Comparison of ENCODE assay signal across 8 mouse cellular contexts in genomic region chr2:131059377-131059776, GRCm38 (mm10). TPM values are rescaled to one million over a fixed set of nuclear protein-coding genes. Genes with fewer than 3 reads are reported as not detected.
DNase-seq lines count a peak whose midpoint lies in the region; ATAC-seq lines count a peak whose summit lies in the region.
"Had no signal": no experiment of that assay in that cellular context is flagged by ENCODE, and none has a peak within 500 bp of the region (broad histone marks: within the 10 kb centered on the region; RNA-seq: fewer than 3 reads in every experiment).

No protein-coding gene starts in this region.

- peaks cover 66% of the 10 kb centered on the region for H3K4me1 ChIP-seq in embryonic facial prominence, embryonic 13.5 days
- peaks cover 12% of the 10 kb centered on the region for H3K4me1 ChIP-seq in forebrain, embryonic 15.5 days

- no peak for ATAC-seq in embryonic facial prominence, embryonic 13.5 days (ENCODE audit: insufficient number of reproducible peaks, insufficient read depth, low FRiP score, low TSS enrichment, low read depth)
- ATAC-seq in forebrain, embryonic 15.5 days (replicated peaks) = no peak

- H3K36me3 ChIP-seq in embryonic facial prominence, embryonic 13.5 days = no peaks in the 10 kb centered on the region
- H3K36me3 ChIP-seq in forebrain, embryonic 15.5 days = no peaks in the 10 kb centered on the region

- no peak overlapping the region for H3K4me3 ChIP-seq in embryonic facial prominence, embryonic 13.5 days
- H3K4me3 ChIP-seq in forebrain, embryonic 15.5 days = no peak overlapping the region

- no peaks in the 10 kb centered on the region for H3K9me3 ChIP-seq in embryonic facial prominence, embryonic 13.5 days
- H3K9me3 ChIP-seq in forebrain, embryonic 15.5 days = no peaks in the 10 kb centered on the region

- H3K27ac ChIP-seq in embryonic facial prominence, embryonic 13.5 days = peak overlapping the region; percentile 86
- H3K27ac ChIP-seq in forebrain, embryonic 15.5 days (replicated peaks) = no peak overlapping the region
- H3K27ac ChIP-seq: hindbrain, embryonic 14.5 days had no signal

- H3K9ac ChIP-seq in embryonic facial prominence, embryonic 13.5 days = no peak overlapping the region
- H3K9ac ChIP-seq in forebrain, embryonic 15.5 days (replicated peaks) = no peak overlapping the region
- H3K9ac ChIP-seq: hindbrain, embryonic 14.5 days had no signal

- H3K27me3 ChIP-seq in embryonic facial prominence, embryonic 13.5 days = peaks cover 51% of the 10 kb centered on the region
- H3K27me3 ChIP-seq in forebrain, embryonic 15.5 days = peaks cover 33% of the 10 kb centered on the region

- H3K4me2 ChIP-seq in embryonic facial prominence, embryonic 13.5 days = no peak overlapping the region
- H3K4me2 ChIP-seq in forebrain, embryonic 15.5 days (replicated peaks) = no peak overlapping the region
- H3K4me2 ChIP-seq: hindbrain, embryonic 14.5 days had no signal

- WGBS in embryonic facial prominence, embryonic 13.5 days = 45% methylated on average over 1 of the region's 1 CpGs
- WGBS in forebrain, embryonic 15.5 days = 19% methylated on average over 1 of the region's 1 CpGs

- peak; percentile 72 for DNase-seq in adrenal gland, adult 2 months
- DNase-seq in heart, postnatal 4 days = peak; percentile 87
- DNase-seq in lung, postnatal 14 days = peak; percentile 78
- DNase-seq in cerebellum, adult 9-10 months = no peak
- DNase-seq in embryo, embryonic 10.5 days (ENCODE audit: low spot score) = no peak

RNA-seq across cellular contexts. Expression of gene Adam33, which starts 4.2 kb away (rescaled TPM):
- 1 to 10 TPM; 1.6 to 3.4 TPM for total RNA-seq in adrenal gland, adult 2 months (2021)
- polyA plus RNA-seq in adrenal gland, adult 2 months (2012; rRNA removed) = 11.5 and 15.5 TPM in 2 replicates
- polyA plus RNA-seq in embryonic facial prominence, embryonic 13.5 days (2015; fragmentation: Nextera tagmentation; extraction: Ambion mirVana) = 30.0 and 31.9 TPM in 2 replicates
- total RNA-seq in heart, postnatal 4 days (2021) = 1 to 10 TPM; 2.4 to 3.2 TPM
- 0.60 and 0.70 TPM in 2 replicates for polyA plus RNA-seq in forebrain, embryonic 15.5 days (2015; fragmentation: Nextera tagmentation; extraction: Ambion mirVana)

RNA-seq across cellular contexts. Expression of gene Gfra4, which starts 16.5 kb away (rescaled TPM):
- 1 to 10 TPM; 5.9 to 6.1 TPM for total RNA-seq in adrenal gland, adult 2 months (2021)
- 30.4 and 56.7 TPM in 2 replicates for polyA plus RNA-seq in adrenal gland, adult 2 months (2012; rRNA removed)
- 35.4 and 42.7 TPM in 2 replicates for polyA plus RNA-seq in embryonic facial prominence, embryonic 13.5 days (2015; fragmentation: Nextera tagmentation; extraction: Ambion mirVana)
- 1 to 10 TPM; 4.1 to 4.5 TPM for total RNA-seq in heart, postnatal 4 days (2021)
- polyA plus RNA-seq in forebrain, embryonic 15.5 days (2015; fragmentation: Nextera tagmentation; extraction: Ambion mirVana) = 30.0 and 30.9 TPM in 2 replicates

RNA-seq across cellular contexts. Expression of gene Siglec1, which starts 27.2 kb away (rescaled TPM):
- total RNA-seq in adrenal gland, adult 2 months (2021) = 1 to 10 TPM; 4.1 to 6.6 TPM
- polyA plus RNA-seq in adrenal gland, adult 2 months (2012; rRNA removed) = 17.9 and 19.8 TPM in 2 replicates
- polyA plus RNA-seq in embryonic facial prominence, embryonic 13.5 days (2015; fragmentation: Nextera tagmentation; extraction: Ambion mirVana) = 0.07 and 0.18 TPM in 2 replicates
- under 1 TPM; 0.52 to 0.79 TPM for total RNA-seq in heart, postnatal 4 days (2021)
- 0.19 and 0.24 TPM in 2 replicates for polyA plus RNA-seq in forebrain, embryonic 15.5 days (2015; fragmentation: Nextera tagmentation; extraction: Ambion mirVana)

Comparison
In these comparisons a context has a peak if more than half of its experiments do, and no peak if none do; other contexts are left out.
1. DNase-seq: peak in adrenal gland, adult 2 months (single experiment), heart, postnatal 4 days (single experiment) and lung, postnatal 14 days (single experiment); none in cerebellum, adult 9-10 months (single experiment) and embryo, embryonic 10.5 days (single experiment).
2. RNA of gene Siglec1, which starts 27.2 kb away (polyA plus RNA-seq): 17.9 to 19.8 TPM in adrenal gland, adult 2 months; 0.19 to 0.24 TPM in forebrain, embryonic 15.5 days and 0.07 to 0.18 TPM in embryonic facial prominence, embryonic 13.5 days; every median in the first group is over 10 times any median in the second.